Mouse (Mus musculus) brain, embryonic 14.5 days (tissue): Measurements from ENCODE around the gene Acsm5.

Source experiments
- CTCF ChIP-seq: fragments of 200-500 bp; IDR thresholded peaks from 2 replicates; pipeline ENCODE4 v1.5.1; 2012; ENCODE audit warnings: inconsistent platforms, mild to moderate bottlenecking, moderate library complexity, borderline replicate concordance; ENCODE audit not compliant: insufficient read depth, insufficient read length; ENCODE audit errors: extremely low read depth
- POLR2A ChIP-seq: fragments of 200-500 bp; IDR thresholded peaks from 2 replicates; pipeline ENCODE4 v1.6.1; 2012; ENCODE audit warnings: mild to moderate bottlenecking, inconsistent platforms, borderline replicate concordance; ENCODE audit not compliant: poor library complexity, insufficient read depth, insufficient read length, severe bottlenecking; ENCODE audit errors: extremely low read depth

DNA sequence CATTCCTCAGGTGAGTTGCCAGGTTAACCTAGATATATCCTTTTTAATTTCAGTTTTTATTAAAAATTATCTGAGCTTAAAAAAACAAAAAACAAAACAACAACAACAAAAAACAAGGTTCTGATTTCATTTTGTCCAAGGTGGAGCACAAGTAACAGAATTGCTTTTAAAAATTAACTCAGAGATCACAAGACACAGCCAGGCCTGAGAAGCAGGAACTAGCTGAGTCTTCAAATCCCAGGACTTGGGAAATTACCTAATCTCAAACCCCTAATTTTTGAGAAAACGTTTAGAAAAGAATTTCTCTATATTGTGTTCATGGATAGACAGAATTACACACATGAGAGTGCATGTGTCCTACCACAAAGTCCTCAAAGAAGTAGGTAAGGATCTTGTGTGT, 13.7 kb downstream of the Acsm5 start:
- TF ChIP-seq POLR2A (no peak), CTCF (no peak)
